Mouse (Mus musculus) embryonic facial prominence, embryonic 14.5 days (tissue): ENCODE data around the gene Btf3. TPM values are rescaled to one million over a fixed set of nuclear protein-coding genes. Genes with fewer than 3 reads are reported as not detected.
A peak's percentile ranks its signal among the peaks of the same experiment; 100 is the strongest.

Source experiments
- ATAC-seq: fragments of 200-750 bp; cut with Nextera tagmentation; 2 replicates; pipeline ENCODE4 v1.8.0; 2017; ENCODE audit warnings: low read depth, moderate number of reproducible peaks, moderate TSS enrichment
- DNase-seq: peaks from one replicate; pipeline ENCODE4 v3.0.0-alpha.2; 2015; ENCODE audit warnings: low spot score
- H3K27ac ChIP-seq: fragments of 300-500 bp; sonication (generic); replicated peaks from 2 replicates; pipeline ENCODE4 v1.5.1; 2014; ENCODE audit warnings: low read depth, mild to moderate bottlenecking, low read length, moderate library complexity
- H3K27me3 ChIP-seq: fragments of 300-500 bp; sonication (generic); replicated peaks from 2 replicates; pipeline ENCODE4 v1.6.1; 2014; ENCODE audit warnings: low read length; ENCODE audit not compliant: control insufficient read depth, insufficient read depth
- H3K36me3 ChIP-seq: fragments of 300-500 bp; sonication (generic); 2 replicates; pipeline ENCODE4 v1.6.1; 2014; ENCODE audit warnings: low read length, mixed read lengths; ENCODE audit not compliant: control insufficient read depth, insufficient read depth
- H3K4me1 ChIP-seq: fragments of 300-500 bp; sonication (generic); 2 replicates; pipeline ENCODE4 v1.6.1; 2014; ENCODE audit warnings: antibody characterized with exemption, low read length; ENCODE audit not compliant: control insufficient read depth, insufficient read depth
- H3K4me2 ChIP-seq: fragments of 300-500 bp; sonication (generic); 2 replicates; pipeline ENCODE4 v1.6.1; 2014; ENCODE audit warnings: low read depth, mild to moderate bottlenecking, low read length, moderate library complexity, mixed read lengths
- H3K4me3 ChIP-seq: fragments of 300-500 bp; sonication (generic); 2 replicates; pipeline ENCODE4 v1.5.1; 2014; ENCODE audit warnings: low read depth, mild to moderate bottlenecking, low read length
- H3K9ac ChIP-seq: fragments of 300-500 bp; sonication (generic); 2 replicates; pipeline ENCODE4 v1.6.1; 2014; ENCODE audit warnings: low read depth, mild to moderate bottlenecking, low read length, moderate library complexity, mixed read lengths
- H3K9me3 ChIP-seq: fragments of 300-500 bp; sonication (generic); 2 replicates; pipeline ENCODE4 v1.6.1; 2016; ENCODE audit warnings: low read length; ENCODE audit not compliant: control insufficient read depth
- WGBS: fragments of 180-500 bp; shearing (Covaris S2); extraction: QIAGEN DNeasy Blood & Tissue Kit; methylation state at CpG from one replicate; pipeline ENCODE4 v1.1.7; 2014; 5-methylcytosine and 5-hydroxymethylcytosine counted together
- polyA plus RNA-seq: library from polyadenylated mRNA; unstranded; fragments of >200 nt; fragmentation: Nextera tagmentation; extraction: Ambion mirVana; gene quantifications from 2 replicates; pipeline ENCODE4 v1.2.1, GENCODE M21; 2014

Gene Btf3
- polyA plus RNA-seq: 674 and 695 TPM in 2 replicates

- Histone ChIP-seq H3K9me3 (no peaks in the 10 kb centered on the region), H3K27me3 (no peaks in the 10 kb centered on the region), H3K4me1 (peaks cover 11% of the 10 kb centered on the region), H3K4me3 (peak within 1 kb of the TSS; percentile 99), H3K4me2 (peak within 1 kb of the TSS; percentile 80), H3K9ac (peak within 1 kb of the TSS; percentile 98), H3K27ac (peak within 1 kb of the TSS; percentile 92), H3K36me3 (peaks cover 33% of the 10 kb centered on the region)
- peak; percentile 97 for DNase-seq
- WGBS: under 1% methylated on average over 43 of the region's 90 CpGs
- peak; percentile 94 for ATAC-seq
These were observed at the start of gene Btf3 for GRCm38 (mm10) chr13:98316480-98317245. Gene Btf3, minus strand, starts transcription at chr13:98317006.

- peaks cover 85% of the 10 kb centered on the region for H3K27me3 ChIP-seq
- ATAC-seq: peak; percentile 61; the same call in 1 of the 2 replicates
- no peak for DNase-seq
- no peaks in the 10 kb centered on the region for H3K9me3 ChIP-seq
- H3K4me3 ChIP-seq: peak overlapping the region; percentile 37
- H3K4me1 ChIP-seq: peaks cover 13% of the 10 kb centered on the region; the same call in 1 of the 2 replicates
- H3K4me2 ChIP-seq: peak overlapping the region; percentile 62
- peak overlapping the region; percentile 53 for H3K9ac ChIP-seq
- no peaks in the 10 kb centered on the region for H3K36me3 ChIP-seq
- H3K27ac ChIP-seq: peak overlapping the region; percentile 35
- WGBS: under 1% methylated on average over 43 of the region's 52 CpGs
These were observed 49.1 kb upstream of the Btf3 start for GRCm38 (mm10) chr13:98365766-98366421.

- DNase-seq (no peak), ATAC-seq (no peak)
- WGBS: 3% methylated on average over 8 of the region's 8 CpGs
- H3K4me2 ChIP-seq: 0 out of 2 replicates have a peak overlapping the region, but pooled peaks have one; percentile 8
- peaks cover 13% of the 10 kb centered on the region; the same call in 1 of the 2 replicates for H3K4me1 ChIP-seq
- H3K9ac ChIP-seq: no peak overlapping the region
- no peaks in the 10 kb centered on the region for H3K9me3 ChIP-seq
- H3K27me3 ChIP-seq: peaks cover 89% of the 10 kb centered on the region
- H3K27ac ChIP-seq: no peak overlapping the region
- no peak overlapping the region for H3K4me3 ChIP-seq
- H3K36me3 ChIP-seq: no peaks in the 10 kb centered on the region
These were observed 48.3 kb upstream of the Btf3 start for GRCm38 (mm10) chr13:98365081-98365480.

- Histone ChIP-seq H3K27ac (no peak overlapping the region), H3K4me1 (peaks cover 11% of the 10 kb centered on the region; the same call in 1 of the 2 replicates), H3K36me3 (no peaks in the 10 kb centered on the region), H3K4me2 (no peak overlapping the region), H3K9me3 (no peaks in the 10 kb centered on the region), H3K4me3 (no peak overlapping the region), H3K9ac (no peak overlapping the region), H3K27me3 (peaks cover 89% of the 10 kb centered on the region)
- DNase-seq (no peak), ATAC-seq (no peak)
- 16% methylated on average over 4 of the region's 4 CpGs for WGBS
These were observed 46.2 kb upstream of the Btf3 start for GRCm38 (mm10) chr13:98363046-98363445.

- H3K4me2 ChIP-seq: no peak overlapping the region
- no peak overlapping the region for H3K4me3 ChIP-seq
- peaks cover 4% of the 10 kb centered on the region; the same call in 1 of the 2 replicates for H3K4me1 ChIP-seq
- H3K36me3 ChIP-seq: no peaks in the 10 kb centered on the region
- DNase-seq (no peak), ATAC-seq (no peak)
- no peaks in the 10 kb centered on the region for H3K9me3 ChIP-seq
- H3K9ac ChIP-seq: no peak overlapping the region
- H3K27ac ChIP-seq: no peak overlapping the region
- peaks cover 81% of the 10 kb centered on the region for H3K27me3 ChIP-seq
- WGBS: 19% methylated on average over 5 of the region's 5 CpGs
These were observed 44.4 kb upstream of the Btf3 start for GRCm38 (mm10) chr13:98361161-98361560.

- no peak for DNase-seq
- ATAC-seq: no peak
- no peak overlapping the region for H3K9ac ChIP-seq
- no peaks in the 10 kb centered on the region for H3K9me3 ChIP-seq
- 6% methylated on average over 6 of the region's 6 CpGs for WGBS
- H3K27ac ChIP-seq: no peak overlapping the region
- no peak overlapping the region for H3K4me2 ChIP-seq
- no peaks in the 10 kb centered on the region for H3K36me3 ChIP-seq
- peaks cover 81% of the 10 kb centered on the region for H3K27me3 ChIP-seq
- no peaks in the 10 kb centered on the region for H3K4me1 ChIP-seq
- H3K4me3 ChIP-seq: no peak overlapping the region
These were observed 43.6 kb upstream of the Btf3 start for GRCm38 (mm10) chr13:98360391-98360790.

- no peak overlapping the region for H3K27ac ChIP-seq
- ATAC-seq (no peak), DNase-seq (no peak)
- H3K4me3 ChIP-seq: peak overlapping the region; percentile 6; the same call in 1 of the 2 replicates
- WGBS: 14% methylated on average over 7 of the region's 8 CpGs
- no peaks in the 10 kb centered on the region for H3K36me3 ChIP-seq
- H3K4me1 ChIP-seq: no peaks in the 10 kb centered on the region
- no peaks in the 10 kb centered on the region for H3K9me3 ChIP-seq
- H3K9ac ChIP-seq: no peak overlapping the region
- peak overlapping the region; percentile 50; the same call in 1 of the 2 replicates for H3K4me2 ChIP-seq
- H3K27me3 ChIP-seq: peaks cover 80% of the 10 kb centered on the region
These were observed 42.5 kb upstream of the Btf3 start for GRCm38 (mm10) chr13:98359337-98359736.

GRCm38 (mm10) chr13:98358424-98359181 lies 41.8 kb upstream of the Btf3 start:
- Histone ChIP-seq H3K4me3 (peak overlapping the region; percentile 28), H3K9ac (peak overlapping the region; percentile 36), H3K27me3 (peaks cover 83% of the 10 kb centered on the region), H3K4me2 (peak overlapping the region; percentile 50), H3K4me1 (peaks cover 2% of the 10 kb centered on the region; the same call in 1 of the 2 replicates), H3K9me3 (no peaks in the 10 kb centered on the region), H3K36me3 (no peaks in the 10 kb centered on the region), H3K27ac (no peak overlapping the region; the same call in 1 of the 2 replicates)
- ATAC-seq: no peak
- no peak for DNase-seq
- 14% methylated on average over 23 of the region's 23 CpGs for WGBS
